Mouse (Mus musculus): ENCODE data around the gene Galt. TPM values are rescaled to one million over a fixed set of nuclear protein-coding genes. Genes with fewer than 3 reads are reported as not detected.
"Not testable (repeated sequence)": the region's sequence is repeated elsewhere in the genome, so short reads cannot be mapped to it uniquely, and the experiment has no call there.

Gene Galt
- total RNA-seq, 1 experiment from 2014 or later: 34.1 TPM

- ATAC-seq (ENCODE audit: extremely low read depth, insufficient number of reproducible peaks, low FRiP score, poor library complexity, severe bottlenecking): no peak
These were observed 16.8 kb upstream of the Galt start for GRCm38 (mm10) chr4:41738256-41738603.

- no peak for ATAC-seq (ENCODE audit: extremely low read depth, insufficient number of reproducible peaks, low FRiP score, poor library complexity, severe bottlenecking)
These were observed 15.8 kb upstream of the Galt start for GRCm38 (mm10) chr4:41739260-41739659.

DNA sequence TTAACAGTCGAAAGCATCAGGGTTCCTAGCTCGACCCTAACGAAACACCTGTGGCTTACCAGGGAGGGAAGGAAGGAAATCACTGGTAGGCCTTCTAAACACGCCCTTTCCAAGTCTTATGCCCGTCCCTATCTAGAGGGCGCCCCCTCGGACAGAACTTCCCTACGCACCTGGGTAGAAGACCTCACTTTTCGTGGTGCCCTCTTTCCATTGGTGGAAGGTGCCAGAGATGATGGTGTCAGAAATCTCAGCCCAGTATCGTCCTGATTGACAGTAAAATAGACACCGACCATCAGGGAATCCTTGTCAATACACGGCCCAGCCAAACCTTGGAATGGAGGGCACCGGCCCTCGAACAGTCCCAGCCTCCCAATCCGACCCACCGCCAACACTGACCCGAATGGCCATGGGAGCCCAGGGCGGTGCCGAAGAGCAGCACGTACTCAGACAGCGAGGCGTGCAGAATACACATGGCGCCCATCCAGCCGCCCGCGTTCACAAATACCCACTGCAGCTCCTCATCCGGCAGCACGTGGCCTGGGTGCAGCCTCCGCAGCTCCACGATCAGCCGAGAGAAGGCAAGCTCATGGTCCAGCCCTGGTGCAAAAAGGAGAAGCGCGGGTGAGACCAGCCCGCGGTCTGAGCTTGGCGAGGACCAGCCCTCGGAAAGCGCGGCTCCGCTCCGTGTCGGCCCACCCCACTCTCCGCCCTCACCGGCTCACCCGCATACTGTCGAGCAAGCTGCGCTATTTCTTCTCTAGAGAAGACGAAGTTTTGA is 14.5 kb upstream of the Galt start:
- ATAC-seq (ENCODE audit: extremely low read depth, insufficient number of reproducible peaks, low FRiP score, poor library complexity, severe bottlenecking): peak; percentile 47

- ATAC-seq (ENCODE audit: extremely low read depth, insufficient number of reproducible peaks, low FRiP score, poor library complexity, severe bottlenecking): peak; percentile 89
These were observed 13.9 kb upstream of the Galt start for GRCm38 (mm10) chr4:41741158-41741560.

DNA sequence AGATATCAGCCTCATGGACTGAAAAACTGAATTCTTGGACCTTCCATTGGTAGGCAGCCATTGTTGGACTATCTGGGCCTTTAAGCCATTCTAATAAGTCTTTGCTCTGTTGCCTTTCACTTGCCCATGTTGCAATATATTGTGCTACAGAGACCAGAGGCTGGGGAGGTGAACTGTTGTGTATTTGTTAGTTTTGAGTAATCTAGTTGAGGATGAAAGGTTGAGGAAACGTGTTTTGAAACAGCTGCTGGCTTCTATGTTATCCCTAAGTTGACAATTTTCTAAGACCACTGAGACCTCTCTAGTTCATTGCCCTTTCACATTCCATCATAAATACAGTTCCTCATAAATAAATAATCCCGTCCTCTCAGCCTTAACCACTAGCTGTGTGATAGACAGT is 10.9 kb upstream of the Galt start:
- no peak for ATAC-seq (ENCODE audit: extremely low read depth, insufficient number of reproducible peaks, low FRiP score, poor library complexity, severe bottlenecking)

GRCm38 (mm10) chr4:41745021-41745420 is 10.0 kb upstream of the Galt start:
- ATAC-seq (ENCODE audit: extremely low read depth, insufficient number of reproducible peaks, low FRiP score, poor library complexity, severe bottlenecking): no peak

DNA sequence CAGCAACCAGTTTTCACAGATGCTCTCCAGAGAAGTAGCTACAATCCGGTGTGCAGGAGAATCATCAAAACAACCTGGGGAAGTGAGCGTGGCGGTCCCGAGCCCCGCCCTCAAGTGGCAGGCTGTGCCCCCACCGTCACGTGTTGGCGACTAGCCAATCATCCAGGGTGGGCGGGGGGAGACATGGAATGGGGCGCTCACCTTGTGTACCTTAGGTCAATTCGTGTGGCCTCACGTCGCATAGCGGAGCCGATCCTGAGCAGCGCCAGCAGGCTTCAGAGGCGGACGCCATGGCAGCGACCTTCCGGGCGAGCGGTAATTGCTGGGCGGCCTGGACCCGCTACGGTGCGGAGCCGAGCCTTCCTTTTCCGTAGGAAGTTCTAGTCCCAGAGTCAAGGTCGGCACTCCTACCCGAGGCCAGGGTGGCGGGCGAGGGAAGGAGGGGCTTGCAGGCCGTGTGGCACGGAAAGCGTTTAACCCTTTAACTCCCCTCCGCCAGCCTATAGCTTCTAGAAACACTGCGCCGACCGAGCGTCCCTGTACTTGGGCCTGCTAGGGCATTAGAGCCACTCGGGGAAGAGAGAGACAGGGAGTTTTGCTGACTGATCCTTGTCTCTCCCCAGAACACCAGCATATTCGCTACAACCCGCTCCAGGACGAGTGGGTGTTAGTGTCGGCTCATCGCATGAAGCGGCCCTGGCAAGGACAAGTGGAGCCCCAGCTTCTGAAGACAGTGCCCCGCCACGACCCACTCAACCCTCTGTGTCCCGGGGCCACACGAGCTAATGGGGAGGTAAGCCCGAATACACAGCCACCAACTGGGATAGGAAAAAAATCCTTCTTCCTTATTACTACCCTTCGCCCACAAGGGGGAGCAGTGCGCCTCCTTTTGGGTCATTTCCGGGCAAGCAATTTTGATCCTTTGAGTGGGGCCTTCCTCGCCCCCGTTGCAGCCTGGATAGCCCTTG is 594 bp downstream of the Galt start, which contains the start of gene Sigmar1:
Sigmar1 (minus strand) TSS at position 820 of the 968 bp plus-strand sequence.
- ATAC-seq (ENCODE audit: extremely low read depth, insufficient number of reproducible peaks, low FRiP score, poor library complexity, severe bottlenecking): peak; percentile 75

DNA sequence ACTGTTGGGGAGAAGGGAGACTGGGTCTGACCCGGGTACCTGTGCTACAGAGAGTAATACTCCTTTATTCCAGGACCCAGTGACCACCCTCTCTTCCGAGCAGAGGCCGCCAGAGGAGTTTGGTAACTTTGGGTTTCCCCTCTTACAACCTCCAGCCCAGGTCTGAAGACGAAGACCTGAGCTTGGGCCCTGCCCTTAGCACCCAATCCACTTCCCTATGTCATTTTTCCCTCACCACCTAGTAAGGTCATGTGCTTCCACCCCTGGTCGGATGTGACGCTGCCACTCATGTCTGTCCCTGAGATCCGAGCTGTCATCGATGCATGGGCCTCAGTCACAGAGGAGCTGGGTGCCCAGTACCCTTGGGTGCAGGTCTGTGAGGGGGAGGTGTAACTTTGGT is 1.4 kb downstream of the Galt start:
- no peak for ATAC-seq (ENCODE audit: extremely low read depth, insufficient number of reproducible peaks, low FRiP score, poor library complexity, severe bottlenecking)

- ATAC-seq (ENCODE audit: extremely low read depth, insufficient number of reproducible peaks, low FRiP score, poor library complexity, severe bottlenecking): no peak
These were observed 2.3 kb downstream of the Galt start for GRCm38 (mm10) chr4:41757321-41757720.

DNA sequence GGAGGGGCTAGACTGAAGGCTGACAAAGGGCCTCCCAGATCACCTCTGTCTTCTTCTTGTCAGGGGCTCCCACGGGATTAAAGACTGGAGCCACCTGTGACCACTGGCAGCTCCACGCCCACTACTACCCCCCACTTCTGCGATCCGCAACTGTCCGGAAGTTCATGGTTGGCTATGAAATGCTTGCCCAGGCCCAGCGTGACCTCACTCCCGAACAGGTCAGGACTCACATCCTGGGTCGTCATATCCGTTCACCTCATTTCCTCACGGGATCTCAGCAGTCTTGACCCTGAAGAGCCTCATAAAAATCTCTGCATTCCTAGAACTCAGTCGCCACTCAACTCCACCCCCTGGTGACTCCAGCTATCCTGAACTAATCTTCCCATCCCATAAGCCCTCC is 3.0 kb downstream of the Galt start:
- no peak for ATAC-seq (ENCODE audit: extremely low read depth, insufficient number of reproducible peaks, low FRiP score, poor library complexity, severe bottlenecking)

DNA sequence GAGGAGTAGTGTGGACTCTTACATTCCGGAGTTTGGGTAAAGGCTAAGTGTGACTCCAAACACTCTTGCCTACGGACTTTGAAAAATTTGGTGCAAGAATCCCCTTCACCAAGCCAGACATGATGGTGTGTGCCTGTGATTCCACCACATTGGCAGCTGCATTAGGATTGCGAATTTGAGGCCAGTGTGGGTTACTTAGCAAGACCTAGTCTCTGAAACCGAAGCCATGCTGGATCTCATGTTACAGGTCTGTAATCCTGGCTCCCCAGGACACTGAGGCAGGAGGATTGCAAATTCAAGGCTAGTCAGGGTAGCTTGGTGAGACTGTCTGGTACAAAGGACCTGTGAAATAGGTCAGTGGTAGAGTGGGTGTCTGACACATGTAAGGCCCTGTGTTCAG is 3.7 kb downstream of the Galt start:
- no peak for ATAC-seq (ENCODE audit: extremely low read depth, insufficient number of reproducible peaks, low FRiP score, poor library complexity, severe bottlenecking)

- no peak for ATAC-seq (ENCODE audit: extremely low read depth, insufficient number of reproducible peaks, low FRiP score, poor library complexity, severe bottlenecking)
These were observed 4.2 kb downstream of the Galt start for GRCm38 (mm10) chr4:41759206-41759605.

DNA sequence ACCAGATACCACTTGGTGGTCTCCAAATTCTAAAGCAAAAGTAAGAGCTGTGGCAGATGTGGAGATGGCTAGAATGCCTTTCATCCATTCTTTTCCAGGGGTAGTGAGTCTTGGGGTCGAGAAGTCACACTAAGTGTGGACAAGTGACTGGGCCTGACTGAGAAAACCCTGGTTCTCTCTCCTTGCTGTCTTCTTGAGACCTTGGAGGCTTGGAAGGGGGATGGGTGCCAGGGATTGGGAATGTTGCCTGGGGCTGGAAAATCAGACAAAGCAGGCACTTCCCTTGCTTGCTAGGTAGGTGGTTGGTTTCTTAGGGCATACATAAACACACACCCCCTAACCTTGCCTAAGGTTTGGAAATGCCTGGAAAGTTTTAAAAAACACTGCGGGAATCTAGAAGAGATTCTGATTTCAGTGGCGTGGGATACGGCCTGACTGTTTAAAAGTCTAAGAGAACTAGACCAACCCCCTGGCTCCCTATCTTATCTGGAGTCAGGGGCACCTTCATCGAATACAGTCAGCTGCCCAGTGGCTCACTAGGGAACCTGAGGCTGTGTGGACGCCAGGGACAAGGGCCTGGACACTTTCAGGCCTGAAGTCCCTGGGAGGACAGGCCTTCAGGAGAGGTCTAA is 4.7 kb downstream of the Galt start:
- ATAC-seq (ENCODE audit: extremely low read depth, insufficient number of reproducible peaks, low FRiP score, poor library complexity, severe bottlenecking): no peak

DNA sequence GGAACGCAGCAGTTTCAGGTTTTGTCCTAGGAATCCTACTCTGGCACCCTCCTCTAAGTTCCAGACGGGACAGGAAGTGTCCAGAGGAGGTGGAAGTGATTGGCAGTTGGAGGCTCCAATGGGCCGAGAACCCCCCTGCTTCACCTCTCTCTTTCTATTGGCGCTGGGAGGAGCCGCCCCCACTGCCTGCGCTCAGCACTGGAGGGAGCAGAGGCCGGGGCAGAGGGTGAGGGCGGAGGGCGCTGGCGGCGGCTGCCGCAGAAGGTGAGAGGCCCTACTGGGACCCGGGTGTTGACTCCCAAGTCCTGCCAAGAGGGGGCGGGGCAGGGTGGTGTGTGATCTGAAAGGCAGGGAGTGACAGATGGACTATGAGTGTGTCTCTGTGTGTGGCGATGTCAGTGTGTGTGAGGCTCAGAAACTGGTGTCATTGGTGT is 5.3 kb downstream of the Galt start:
- ATAC-seq (ENCODE audit: extremely low read depth, insufficient number of reproducible peaks, low FRiP score, poor library complexity, severe bottlenecking): no peak

GRCm38 (mm10) chr4:41760911-41761310 is 5.9 kb downstream of the Galt start:
- no peak for ATAC-seq (ENCODE audit: extremely low read depth, insufficient number of reproducible peaks, low FRiP score, poor library complexity, severe bottlenecking)

DNA sequence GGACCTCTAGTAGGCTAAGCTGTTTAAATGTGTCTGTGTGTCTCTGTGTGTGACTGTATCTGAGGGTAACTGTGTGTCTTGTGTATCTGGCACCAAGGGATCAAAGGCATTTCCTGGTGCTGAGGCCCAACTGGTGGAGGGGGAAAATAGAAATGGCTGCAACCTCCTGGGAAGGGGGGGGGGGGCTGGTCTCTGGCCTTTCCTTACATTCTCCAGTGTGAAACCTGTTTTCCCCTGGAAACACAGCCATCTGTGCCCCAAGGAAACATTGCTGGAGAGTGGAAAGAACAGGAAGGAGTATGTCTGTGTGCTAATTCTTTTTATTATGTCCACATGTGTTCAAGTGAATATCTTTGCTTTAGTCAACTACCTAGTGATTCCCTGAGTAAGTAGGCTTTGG is 6.7 kb downstream of the Galt start:
- no peak for ATAC-seq (ENCODE audit: extremely low read depth, insufficient number of reproducible peaks, low FRiP score, poor library complexity, severe bottlenecking)

GRCm38 (mm10) chr4:41762099-41762687 is 7.2 kb downstream of the Galt start:
- no peak for ATAC-seq (ENCODE audit: extremely low read depth, insufficient number of reproducible peaks, low FRiP score, poor library complexity, severe bottlenecking)

- ATAC-seq (ENCODE audit: extremely low read depth, insufficient number of reproducible peaks, low FRiP score, poor library complexity, severe bottlenecking): not testable (repeated sequence)
These were observed 7.7 kb downstream of the Galt start for GRCm38 (mm10) chr4:41762688-41763114.

GRCm38 (mm10) chr4:41763176-41763575 is 8.1 kb downstream of the Galt start:
- ATAC-seq (ENCODE audit: extremely low read depth, insufficient number of reproducible peaks, low FRiP score, poor library complexity, severe bottlenecking): not testable (repeated sequence)

All from neutrophil, adult 5-6 weeks (primary cell).